Mouse (Mus musculus): Measurements from ENCODE around the gene Wtap. TPM values are rescaled to one million over a fixed set of nuclear protein-coding genes. Genes with fewer than 3 reads are reported as not detected.

Gene Wtap
- 85.8 TPM for total RNA-seq (2023)

DNA sequence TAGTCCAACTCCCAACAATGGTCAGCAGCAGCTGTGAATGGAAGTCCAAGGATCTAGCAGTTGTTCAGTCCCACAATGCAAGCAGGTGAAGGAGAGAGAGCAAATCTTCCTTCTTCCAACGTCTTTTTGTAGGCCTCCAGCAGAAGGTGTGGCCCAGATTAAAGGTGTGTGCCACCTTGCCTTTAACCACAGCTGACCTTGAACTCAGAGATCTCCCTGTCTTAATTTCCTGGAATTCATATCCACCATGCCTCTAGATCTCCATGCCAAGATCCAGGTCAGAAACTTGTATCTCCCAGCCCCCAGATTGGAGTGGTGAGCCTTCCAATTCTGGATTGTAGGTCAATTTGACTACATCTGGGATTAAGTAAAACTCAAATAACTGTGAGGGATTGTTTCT lies at the start of gene Wtap:
Wtap (minus strand) TSS at position 101 of the 400 bp plus-strand sequence.

DNA sequence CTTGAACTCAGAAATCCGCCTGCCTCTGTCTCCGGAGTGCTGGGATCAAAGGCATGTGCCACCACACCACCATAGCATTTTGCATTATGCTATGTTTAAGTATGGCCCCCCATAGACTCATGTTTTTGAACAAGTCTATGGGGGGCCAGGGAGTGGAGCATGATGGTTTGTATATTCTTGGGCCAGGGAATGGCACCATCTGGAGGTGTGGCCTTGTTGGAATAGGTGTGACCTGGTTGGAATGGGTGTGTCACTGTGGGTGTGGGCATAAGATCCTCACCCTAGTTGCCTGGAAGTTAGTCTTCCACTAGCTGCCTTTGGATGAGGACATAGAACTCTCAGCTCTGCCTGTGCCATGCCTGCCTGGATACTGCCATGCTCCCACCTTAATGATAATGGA lies 12.6 kb upstream of the Wtap start, which contains the start of gene Sod2:
Sod2 (plus strand) TSS at position 301 of the 400 bp plus-strand sequence.

DNA sequence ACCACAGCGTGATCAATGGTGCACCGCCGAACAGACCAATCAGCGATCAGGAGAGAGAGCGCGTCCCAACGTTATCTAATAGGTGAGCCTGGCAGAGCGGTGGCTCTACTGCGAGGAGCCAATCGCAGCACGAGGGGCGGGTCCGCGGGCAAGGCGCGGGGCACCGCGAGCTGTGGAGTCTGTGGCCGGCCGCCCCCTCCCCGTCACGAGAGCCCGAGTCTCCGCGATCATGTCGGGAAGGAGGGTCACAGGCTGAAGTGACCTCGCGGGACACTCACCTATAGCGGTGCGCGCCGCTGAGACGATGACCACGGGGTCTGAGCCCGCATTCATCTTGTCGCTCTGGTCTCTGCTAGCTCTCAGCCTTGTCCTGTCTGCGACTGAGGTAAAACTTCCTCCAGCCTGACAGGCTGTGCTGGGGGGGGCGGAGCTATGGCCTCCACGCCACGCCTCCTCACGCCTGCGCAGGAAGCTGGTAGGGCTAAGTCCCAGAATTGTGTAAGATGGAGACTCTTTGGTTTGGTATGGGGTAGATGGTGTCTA lies 33.6 kb downstream of the Wtap start, which contains the start of gene Acat2:
Acat2 (minus strand) TSS at position 417 of the 543 bp plus-strand sequence.

DNA sequence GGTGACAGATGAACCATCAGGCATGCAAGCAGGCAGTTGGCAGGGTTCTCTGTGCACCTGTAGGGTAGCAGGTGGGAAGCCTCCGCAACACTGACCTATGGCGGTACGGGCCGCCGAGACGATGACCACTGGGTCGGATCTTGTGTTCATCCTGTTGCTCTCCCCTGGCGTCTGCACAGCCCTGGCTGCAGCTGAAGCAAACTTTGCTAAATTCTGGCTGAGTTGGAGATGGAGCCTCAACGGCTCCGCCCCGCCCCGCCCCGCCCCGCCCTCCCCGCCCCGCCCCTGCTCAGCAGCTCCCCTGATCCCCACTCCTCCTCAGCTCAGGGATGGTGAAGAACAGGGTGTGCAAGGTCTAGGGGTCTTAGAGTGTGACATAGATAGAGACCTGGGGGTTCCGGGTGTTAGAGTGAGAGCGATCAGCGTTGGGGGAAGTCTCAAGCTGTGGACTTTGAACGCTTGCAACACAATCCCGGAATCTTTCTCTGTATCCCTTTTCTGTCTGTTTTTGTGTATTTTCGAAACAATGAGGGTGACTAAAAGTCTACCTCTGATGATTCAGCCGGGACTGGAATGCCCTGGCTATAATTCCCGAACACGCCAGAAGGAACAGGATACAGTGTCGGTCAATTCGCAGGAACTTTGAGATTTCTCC lies 53.7 kb downstream of the Wtap start, which contains the start of gene Acat3:
Acat3 (minus strand) TSS at position 450 of the 655 bp plus-strand sequence.

Other genes starting within 250 kb of the Wtap start
- 36.8 TPM for gene Igf2r, start 224.5 kb downstream of the Wtap start, total RNA-seq (2023)
- not detected for gene Mas1, start 126.0 kb downstream of the Wtap start, total RNA-seq (2023)
- gene Mrgprh, start 118.1 kb downstream of the Wtap start, total RNA-seq (2023) = not detected
- 2.1 TPM for gene Pnldc1, start 83.9 kb downstream of the Wtap start, total RNA-seq (2023)
- 197 TPM for gene Tcp1, start 78.5 kb downstream of the Wtap start, total RNA-seq (2023)
- 37.7 TPM for gene Mrpl18, start 77.8 kb downstream of the Wtap start, total RNA-seq (2023)
- gene Acat3, start 53.6 kb downstream of the Wtap start, total RNA-seq (2023) = 1.3 TPM
- 19.6 TPM for gene Acat2, start 33.4 kb downstream of the Wtap start, total RNA-seq (2023)
- gene Sod2, start 12.7 kb upstream of the Wtap start, total RNA-seq (2023) = 55.1 TPM
- gene Gpr31b, start 58.1 kb upstream of the Wtap start, total RNA-seq (2023) = 0.52 TPM
- gene Tcp10b, start 66.9 kb upstream of the Wtap start, total RNA-seq (2023) = not detected
- not detected for gene Unc93a, start 137.6 kb upstream of the Wtap start, total RNA-seq (2023)
- gene Smok2a, start 227.0 kb upstream of the Wtap start, total RNA-seq (2023) = not detected
- gene Smok2b, start 236.1 kb upstream of the Wtap start, total RNA-seq (2023) = not detected